Mouse (Mus musculus): ENCODE measurements at regions not wholly inside any gene's neighbourhood (a gene's known extent, or its start where the extent isn't known, plus 50 kb on each side); places are given as distances from the start of the nearest gene placed in this dataset.
"Not testable (repeated sequence)": the region's sequence is repeated elsewhere in the genome, so short reads cannot be mapped to it uniquely, and the experiment has no call there.

GRCm38 (mm10) chr2:147307488-147308386 lies 54.0 kb upstream of the Pax1 start:
- peak; percentile 67 for DNase-seq (ENCODE audit: low spot score)

DNA sequence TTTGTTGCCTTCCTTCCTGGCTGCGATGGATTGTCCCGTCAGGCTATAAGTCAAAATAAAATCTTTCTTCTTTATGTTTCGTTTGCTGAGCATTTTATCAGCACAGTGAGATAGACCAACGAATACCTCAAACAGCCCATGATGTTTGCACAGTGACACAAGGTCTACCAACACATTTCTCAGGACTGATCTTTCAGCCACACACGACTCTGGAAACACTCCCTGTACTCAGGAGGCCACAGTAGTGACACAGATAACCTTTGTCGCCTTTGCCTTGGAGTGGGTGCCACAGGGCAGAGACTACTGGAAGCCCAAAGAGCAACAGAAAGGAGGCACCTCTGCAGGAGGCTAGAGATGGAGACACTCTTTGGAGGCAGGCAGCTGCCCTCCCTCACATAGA lies 55.0 kb upstream of the Pax1 start:
- no peak for DNase-seq (ENCODE audit: low spot score)

DNA sequence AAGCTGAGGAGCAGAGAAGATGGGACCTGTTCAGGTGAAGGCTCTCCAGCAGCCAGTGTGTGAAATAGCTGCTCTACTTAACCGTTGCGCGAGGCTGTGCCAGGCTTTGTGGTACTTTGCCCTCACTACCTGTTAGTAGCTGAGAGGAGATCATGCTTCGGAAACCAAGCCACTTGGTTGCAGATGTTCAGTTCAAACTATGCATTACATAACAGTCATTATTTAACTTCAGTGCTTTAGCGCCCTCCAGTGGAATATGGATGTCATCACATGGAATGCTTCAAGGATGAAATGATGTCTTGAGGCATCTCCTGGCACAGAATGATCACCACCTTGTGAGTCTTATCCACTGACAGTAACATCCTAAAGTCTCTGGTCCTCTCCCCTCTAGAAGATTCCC lies 56.5 kb upstream of the Pax1 start:
- peak; percentile 65 for DNase-seq (ENCODE audit: low spot score)

DNA sequence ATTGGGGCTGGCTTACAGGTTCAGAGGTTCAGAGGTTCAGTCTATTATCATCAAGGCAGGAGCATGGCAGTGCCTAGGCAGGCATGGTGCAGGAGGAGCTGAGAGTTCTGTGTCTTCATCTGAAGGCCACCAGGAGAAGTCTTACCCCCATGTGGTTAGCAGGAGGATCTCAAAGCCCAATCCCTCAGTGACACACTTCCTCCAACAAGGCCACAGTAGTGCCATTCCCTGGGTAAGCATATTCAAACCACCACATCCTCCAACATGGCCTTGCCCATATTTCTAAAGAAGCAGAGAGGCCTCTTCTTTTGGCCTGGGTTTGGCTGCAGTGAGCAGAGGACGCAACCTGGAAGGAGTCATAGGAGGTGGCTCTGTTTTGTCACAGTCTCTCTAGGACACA lies 61.2 kb upstream of the Pax1 start:
- DNase-seq (ENCODE audit: low spot score) = no peak

- DNase-seq (ENCODE audit: low spot score) = no peak
These were observed 62.4 kb upstream of the Pax1 start for GRCm38 (mm10) chr2:147299359-147299758.

DNA sequence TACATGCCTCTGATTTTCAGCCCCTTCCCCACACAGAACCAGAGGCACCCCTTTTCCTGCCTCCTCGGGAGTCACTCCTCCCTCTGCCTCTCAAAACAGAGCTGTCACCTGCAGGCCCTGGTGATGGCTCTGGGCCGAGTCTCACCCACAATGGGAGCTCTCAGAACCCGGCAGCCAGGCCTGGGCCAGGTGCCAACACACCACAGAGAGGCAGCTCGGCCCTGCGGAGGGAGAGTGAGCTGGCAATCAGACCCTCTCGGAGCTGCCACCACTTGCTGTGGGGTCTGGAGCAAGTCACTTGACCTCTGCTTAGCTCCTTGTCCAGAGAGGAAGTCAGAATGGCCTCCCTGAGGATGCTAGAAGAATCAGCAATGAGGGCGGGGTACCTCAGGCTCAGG lies 63.2 kb upstream of the Pax1 start:
- peak; percentile 48 for DNase-seq (ENCODE audit: low spot score)

GRCm38 (mm10) chr2:147297876-147298498 lies 63.7 kb upstream of the Pax1 start:
- DNase-seq (ENCODE audit: low spot score) = no peak

DNA sequence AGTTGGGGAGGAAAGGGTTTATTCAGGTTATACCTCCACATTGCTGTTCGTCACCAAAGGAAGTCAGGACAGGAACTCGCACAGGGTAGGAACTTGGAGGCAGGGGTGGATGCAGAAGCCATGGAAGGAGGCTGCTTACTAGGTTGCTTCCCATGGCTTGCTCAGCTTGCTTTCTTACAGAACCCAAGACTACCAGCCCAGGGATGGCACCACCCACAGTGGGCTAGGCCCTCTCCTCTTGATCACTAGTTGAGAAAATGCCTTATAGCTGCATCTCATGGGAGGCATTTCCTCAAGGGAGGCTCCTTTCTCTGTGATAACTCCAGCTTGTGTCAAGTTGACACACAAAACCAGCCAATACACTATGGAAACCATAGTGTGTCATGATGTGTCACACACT lies 66.8 kb upstream of the Pax1 start:
- not testable (repeated sequence) for DNase-seq (ENCODE audit: low spot score)

GRCm38 (mm10) chr2:147293294-147293688 lies 68.4 kb upstream of the Pax1 start:
- DNase-seq (ENCODE audit: low spot score) = no peak

- DNase-seq (ENCODE audit: low spot score) = no peak
These were observed 69.1 kb upstream of the Pax1 start for GRCm38 (mm10) chr2:147292387-147293293.

GRCm38 (mm10) chr2:147283390-147283789 lies 78.3 kb upstream of the Pax1 start:
- no peak for DNase-seq (ENCODE audit: low spot score)

DNA sequence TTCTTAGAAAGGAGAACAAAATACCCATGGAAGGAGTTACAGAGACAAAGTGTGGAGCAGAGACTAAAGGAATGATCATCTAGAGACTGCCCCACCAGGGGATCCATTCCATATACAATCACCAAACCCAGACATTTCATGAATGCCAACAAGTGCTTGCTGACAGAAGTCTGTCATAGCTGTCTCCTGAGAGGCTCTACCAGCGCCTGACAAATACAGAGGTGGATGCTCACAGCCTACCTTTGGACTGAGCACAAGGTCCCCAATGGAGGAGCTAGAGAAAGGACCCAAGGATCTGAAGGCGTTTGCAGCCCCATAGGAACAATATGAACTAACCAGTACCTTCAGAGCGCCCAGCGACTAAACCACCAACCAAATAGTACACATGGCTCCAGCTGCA lies 83.6 kb upstream of the Nkx2-2 start:
- no peak for DNase-seq (ENCODE audit: low spot score)

DNA sequence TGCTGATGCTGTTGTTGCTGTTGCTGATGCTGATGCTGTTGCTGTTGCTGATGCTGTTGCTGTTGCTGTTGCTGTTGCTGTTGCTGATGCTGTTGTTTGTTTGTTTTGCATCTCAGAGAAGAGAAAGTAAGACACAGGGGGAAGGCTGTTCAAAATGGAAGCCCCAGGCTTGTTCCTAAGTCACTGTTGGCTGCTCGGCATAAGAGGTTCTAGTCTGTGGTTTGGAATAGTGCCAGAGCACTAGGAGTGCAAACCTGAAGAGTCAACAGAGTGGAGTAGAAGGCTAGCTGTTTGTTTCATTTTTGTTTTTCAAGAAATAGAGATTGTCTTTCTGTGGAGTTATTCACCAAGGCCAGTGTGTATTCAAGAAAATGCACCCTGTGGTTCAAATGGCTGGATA lies 75.1 kb upstream of the Nkx2-2 start:
- DNase-seq (ENCODE audit: low spot score) = no peak

GRCm38 (mm10) chr2:147267901-147268300 lies 73.9 kb upstream of the Nkx2-2 start:
- no peak for DNase-seq (ENCODE audit: low spot score)

GRCm38 (mm10) chr2:147267257-147267656 lies 73.2 kb upstream of the Nkx2-2 start:
- no peak for DNase-seq (ENCODE audit: low spot score)

GRCm38 (mm10) chr2:147256696-147257095 lies 62.7 kb upstream of the Nkx2-2 start:
- DNase-seq (ENCODE audit: low spot score) = peak; percentile 31

GRCm38 (mm10) chr2:147254944-147255343 lies 60.9 kb upstream of the Nkx2-2 start:
- no peak for DNase-seq (ENCODE audit: low spot score)

GRCm38 (mm10) chr2:147254137-147254536 lies 60.1 kb upstream of the Nkx2-2 start:
- no peak for DNase-seq (ENCODE audit: low spot score)

- no peak for DNase-seq (ENCODE audit: low spot score)
These were observed 54.0 kb upstream of the Nkx2-2 start for GRCm38 (mm10) chr2:147247981-147248514.

DNA sequence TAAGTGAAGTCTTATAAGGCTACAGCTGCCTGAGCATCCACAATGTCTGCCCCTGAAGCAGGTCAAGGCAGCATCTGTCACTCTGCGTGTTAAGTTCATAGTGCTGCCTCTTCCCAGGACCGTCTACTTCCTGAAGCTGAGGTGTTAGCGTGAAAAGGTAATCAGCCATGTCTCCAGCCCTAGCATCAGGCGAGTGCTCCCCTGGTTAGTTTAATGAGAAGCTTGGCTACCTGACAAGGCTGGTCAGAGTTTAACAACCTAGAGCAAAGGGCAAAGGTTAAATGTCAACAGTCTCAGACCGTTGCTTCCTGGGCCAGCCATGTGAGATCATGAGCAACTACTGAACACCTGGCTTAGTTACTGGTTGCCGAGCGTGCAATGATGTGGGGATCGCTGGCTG lies 53.2 kb upstream of the Nkx2-2 start:
- no peak for DNase-seq (ENCODE audit: low spot score)

- no peak for DNase-seq (ENCODE audit: low spot score)
These were observed 50.4 kb upstream of the Nkx2-2 start for GRCm38 (mm10) chr2:147244406-147244805.
